Mouse (Mus musculus): ENCODE measurements around the gene Arih2. TPM values are rescaled to one million over a fixed set of nuclear protein-coding genes. Genes with fewer than 3 reads are reported as not detected.

Arih2 gene
- polyA plus RNA-seq, 1 experiment from 2014 or later: 41.6 TPM

DNA sequence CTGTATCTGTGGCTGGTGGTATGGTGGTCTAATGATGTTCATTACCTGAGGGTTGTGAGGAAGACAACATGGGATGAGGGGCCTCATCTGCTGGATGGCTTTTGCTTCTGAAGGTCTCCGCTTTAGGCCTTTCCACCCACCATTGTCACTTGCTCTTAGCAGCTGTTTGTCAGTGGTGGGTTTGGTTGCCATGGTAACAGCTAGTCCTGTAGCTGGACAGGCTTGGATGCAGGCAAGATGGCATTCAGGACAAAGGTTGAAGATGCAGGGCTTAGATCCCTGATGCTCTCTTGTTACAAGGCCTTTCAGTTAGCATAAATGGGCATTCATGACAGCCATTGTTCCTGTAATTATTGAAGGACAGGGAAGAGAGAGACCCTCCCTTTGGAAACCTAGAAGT, 39.9 kb upstream of the Arih2 start, which contains the start of gene Prkar2a:
Gene Prkar2a, plus strand, starts transcription at position 209 of the 400 bp plus-strand sequence.
- ATAC-seq (ENCODE audit: low FRiP score) (0 out of 2 replicates have a peak, but pooled peaks have one; percentile 44), DNase-seq (ENCODE audit: low spot score) (peak; percentile 79)
- no peak within 1 kb of the TSS for H3K9ac ChIP-seq (ENCODE audit: low read depth, low read length)
- no peaks in the 10 kb centered on the region for H3K4me1 ChIP-seq (replicated peaks; ENCODE audit: control insufficient read depth, insufficient read depth, low read length)
- no peak within 1 kb of the TSS for H3K4me3 ChIP-seq (ENCODE audit: low read depth, low read length)
- H3K27ac ChIP-seq (ENCODE audit: low read depth, low read length): peak within 1 kb of the TSS; percentile 48; the same call in 1 of the 2 replicates
- H3K36me3 ChIP-seq (ENCODE audit: control insufficient read depth, insufficient read depth, low read length): no peaks in the 10 kb centered on the region
- H3K4me2 ChIP-seq (replicated peaks; ENCODE audit: low read depth, low read length): no peak within 1 kb of the TSS
- 28% methylated on average over 1 of the region's 1 CpGs for WGBS
- H3K9me3 ChIP-seq (ENCODE audit: control insufficient read depth, low read length): no peaks in the 10 kb centered on the region
- no peaks in the 10 kb centered on the region; the same call in 1 of the 2 replicates for H3K27me3 ChIP-seq (ENCODE audit: control insufficient read depth, insufficient read depth, low read length)

DNA sequence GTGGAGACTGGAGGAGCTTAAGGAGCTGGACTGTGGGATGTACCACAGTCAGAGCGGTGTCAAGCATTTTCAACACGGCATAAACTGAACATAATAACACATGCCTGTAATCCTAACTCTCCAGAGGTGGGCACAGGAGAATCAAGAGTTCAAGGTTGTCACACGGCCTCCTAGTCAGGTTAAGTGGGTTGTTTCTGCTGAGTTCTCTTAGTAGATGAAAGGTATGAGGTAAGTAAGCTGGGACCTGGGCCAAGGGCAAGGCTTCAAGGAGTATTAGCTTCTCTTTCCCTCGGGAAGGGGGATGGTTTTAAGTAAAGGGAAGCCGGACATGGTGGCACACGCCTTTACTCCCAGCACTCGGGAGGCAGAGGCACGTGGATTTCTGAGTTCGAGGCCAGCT, 39.3 kb upstream of the Arih2 start:
- no peaks in the 10 kb centered on the region for H3K4me1 ChIP-seq (replicated peaks; ENCODE audit: control insufficient read depth, insufficient read depth, low read length)
- H3K27me3 ChIP-seq (ENCODE audit: control insufficient read depth, insufficient read depth, low read length): no peaks in the 10 kb centered on the region
- DNase-seq (ENCODE audit: low spot score) (no peak), ATAC-seq (ENCODE audit: low FRiP score) (no peak)
- H3K27ac ChIP-seq (ENCODE audit: low read depth, low read length): no peak overlapping the region
- no peaks in the 10 kb centered on the region for H3K36me3 ChIP-seq (ENCODE audit: control insufficient read depth, insufficient read depth, low read length)
- no peak overlapping the region for H3K4me2 ChIP-seq (replicated peaks; ENCODE audit: low read depth, low read length)
- no peak overlapping the region for H3K9ac ChIP-seq (ENCODE audit: low read depth, low read length)
- whole genome bisulfite sequencing: 79% methylated on average over 9 of the region's 9 CpGs
- H3K9me3 ChIP-seq (ENCODE audit: control insufficient read depth, low read length): no peaks in the 10 kb centered on the region
- no peak overlapping the region for H3K4me3 ChIP-seq (ENCODE audit: low read depth, low read length)

GRCm38 (mm10) chr9:108687686-108688085, 38.5 kb upstream of the Arih2 start:
- Histone ChIP-seq H3K27me3 (ENCODE audit: control insufficient read depth, insufficient read depth, low read length) (no peaks in the 10 kb centered on the region), H3K4me2 (replicated peaks; ENCODE audit: low read depth, low read length) (no peak overlapping the region), H3K27ac (ENCODE audit: low read depth, low read length) (no peak overlapping the region), H3K9me3 (ENCODE audit: control insufficient read depth, low read length) (no peaks in the 10 kb centered on the region), H3K36me3 (ENCODE audit: control insufficient read depth, insufficient read depth, low read length) (no peaks in the 10 kb centered on the region), H3K4me1 (replicated peaks; ENCODE audit: control insufficient read depth, insufficient read depth, low read length) (no peaks in the 10 kb centered on the region), H3K4me3 (ENCODE audit: low read depth, low read length) (no peak overlapping the region), H3K9ac (ENCODE audit: low read depth, low read length) (no peak overlapping the region)
- WGBS: 89% methylated on average over 2 of the region's 2 CpGs
- no peak for ATAC-seq (ENCODE audit: low FRiP score)
- no peak for DNase-seq (ENCODE audit: low spot score)

- Histone ChIP-seq H3K9me3 (ENCODE audit: control insufficient read depth, low read length) (no peaks in the 10 kb centered on the region), H3K4me3 (ENCODE audit: low read depth, low read length) (no peak overlapping the region), H3K27me3 (ENCODE audit: control insufficient read depth, insufficient read depth, low read length) (no peaks in the 10 kb centered on the region), H3K9ac (ENCODE audit: low read depth, low read length) (no peak overlapping the region), H3K4me2 (replicated peaks; ENCODE audit: low read depth, low read length) (no peak overlapping the region), H3K4me1 (replicated peaks; ENCODE audit: control insufficient read depth, insufficient read depth, low read length) (no peaks in the 10 kb centered on the region), H3K27ac (ENCODE audit: low read depth, low read length) (no peak overlapping the region), H3K36me3 (ENCODE audit: control insufficient read depth, insufficient read depth, low read length) (no peaks in the 10 kb centered on the region)
- no peak for ATAC-seq (ENCODE audit: low FRiP score)
- 75% methylated on average over 6 of the region's 6 CpGs for WGBS
- DNase-seq (ENCODE audit: low spot score): no peak
Measured at GRCm38 (mm10) chr9:108687181-108687580, 38.0 kb upstream of the Arih2 start.

GRCm38 (mm10) chr9:108686475-108686887, 37.3 kb upstream of the Arih2 start:
- H3K4me1 ChIP-seq (replicated peaks; ENCODE audit: control insufficient read depth, insufficient read depth, low read length): no peaks in the 10 kb centered on the region
- no peaks in the 10 kb centered on the region for H3K36me3 ChIP-seq (ENCODE audit: control insufficient read depth, insufficient read depth, low read length)
- no peak overlapping the region for H3K4me2 ChIP-seq (replicated peaks; ENCODE audit: low read depth, low read length)
- no peak overlapping the region for H3K4me3 ChIP-seq (ENCODE audit: low read depth, low read length)
- H3K9me3 ChIP-seq (ENCODE audit: control insufficient read depth, low read length): no peaks in the 10 kb centered on the region
- H3K27me3 ChIP-seq (ENCODE audit: control insufficient read depth, insufficient read depth, low read length): no peaks in the 10 kb centered on the region
- 0 out of 2 replicates have a peak overlapping the region, but pooled peaks have one; percentile 11 for H3K27ac ChIP-seq (ENCODE audit: low read depth, low read length)
- peak; percentile 51 for DNase-seq (ENCODE audit: low spot score)
- ATAC-seq (ENCODE audit: low FRiP score): peak; percentile 37; the same call in 1 of the 2 replicates
- WGBS: 44% methylated on average over 4 of the region's 4 CpGs
- H3K9ac ChIP-seq (ENCODE audit: low read depth, low read length): no peak overlapping the region

- 96% methylated on average over 15 of the region's 15 CpGs for WGBS
- Histone ChIP-seq H3K4me1 (replicated peaks; ENCODE audit: control insufficient read depth, insufficient read depth, low read length) (no peaks in the 10 kb centered on the region), H3K9me3 (ENCODE audit: control insufficient read depth, low read length) (no peaks in the 10 kb centered on the region), H3K36me3 (ENCODE audit: control insufficient read depth, insufficient read depth, low read length) (no peaks in the 10 kb centered on the region), H3K9ac (ENCODE audit: low read depth, low read length) (no peak overlapping the region), H3K27me3 (ENCODE audit: control insufficient read depth, insufficient read depth, low read length) (no peaks in the 10 kb centered on the region), H3K4me3 (ENCODE audit: low read depth, low read length) (no peak overlapping the region), H3K4me2 (replicated peaks; ENCODE audit: low read depth, low read length) (no peak overlapping the region), H3K27ac (ENCODE audit: low read depth, low read length) (no peak overlapping the region)
- ATAC-seq (ENCODE audit: low FRiP score) (no peak), DNase-seq (ENCODE audit: low spot score) (no peak)
Measured at GRCm38 (mm10) chr9:108680026-108680425, 30.8 kb upstream of the Arih2 start.

- no peak overlapping the region for H3K4me2 ChIP-seq (replicated peaks; ENCODE audit: low read depth, low read length)
- DNase-seq (ENCODE audit: low spot score) (peak; percentile 45), ATAC-seq (ENCODE audit: low FRiP score) (no peak)
- H3K4me1 ChIP-seq (replicated peaks; ENCODE audit: control insufficient read depth, insufficient read depth, low read length): no peaks in the 10 kb centered on the region
- 40% methylated on average over 2 of the region's 2 CpGs for WGBS
- H3K4me3 ChIP-seq (ENCODE audit: low read depth, low read length): no peak overlapping the region
- no peak overlapping the region for H3K9ac ChIP-seq (ENCODE audit: low read depth, low read length)
- H3K27ac ChIP-seq (ENCODE audit: low read depth, low read length): no peak overlapping the region
- H3K27me3 ChIP-seq (ENCODE audit: control insufficient read depth, insufficient read depth, low read length): no peaks in the 10 kb centered on the region
- H3K36me3 ChIP-seq (ENCODE audit: control insufficient read depth, insufficient read depth, low read length): 0 out of 2 replicates have a peak, but pooled peaks cover 3% of the 10 kb centered on the region
- no peaks in the 10 kb centered on the region for H3K9me3 ChIP-seq (ENCODE audit: control insufficient read depth, low read length)
Measured at GRCm38 (mm10) chr9:108673151-108673550, 24.0 kb upstream of the Arih2 start.

- Histone ChIP-seq H3K4me3 (ENCODE audit: low read depth, low read length) (no peak overlapping the region), H3K4me1 (replicated peaks; ENCODE audit: control insufficient read depth, insufficient read depth, low read length) (no peaks in the 10 kb centered on the region), H3K27ac (ENCODE audit: low read depth, low read length) (no peak overlapping the region), H3K36me3 (ENCODE audit: control insufficient read depth, insufficient read depth, low read length) (0 out of 2 replicates have a peak, but pooled peaks cover 3% of the 10 kb centered on the region), H3K9ac (ENCODE audit: low read depth, low read length) (no peak overlapping the region), H3K27me3 (ENCODE audit: control insufficient read depth, insufficient read depth, low read length) (no peaks in the 10 kb centered on the region), H3K4me2 (replicated peaks; ENCODE audit: low read depth, low read length) (no peak overlapping the region), H3K9me3 (ENCODE audit: control insufficient read depth, low read length) (no peaks in the 10 kb centered on the region)
- no peak for ATAC-seq (ENCODE audit: low FRiP score)
- WGBS: 57% methylated on average over 8 of the region's 8 CpGs
- DNase-seq (ENCODE audit: low spot score): peak; percentile 48
Measured at GRCm38 (mm10) chr9:108669875-108670274, 20.7 kb upstream of the Arih2 start.

- no peaks in the 10 kb centered on the region for H3K36me3 ChIP-seq (ENCODE audit: control insufficient read depth, insufficient read depth, low read length)
- 52% methylated on average over 6 of the region's 6 CpGs for WGBS
Measured at GRCm38 (mm10) chr9:108662660-108663059, 13.5 kb upstream of the Arih2 start.

More at GRCm38 (mm10) chr9:108662660-108663059, 13.5 kb upstream of the Arih2 start:
- Histone ChIP-seq H3K27me3 (ENCODE audit: control insufficient read depth, insufficient read depth, low read length) (no peaks in the 10 kb centered on the region), H3K27ac (ENCODE audit: low read depth, low read length) (no peak overlapping the region), H3K4me1 (replicated peaks; ENCODE audit: control insufficient read depth, insufficient read depth, low read length) (0 out of 2 replicates have a peak, but pooled peaks cover 2% of the 10 kb centered on the region), H3K9me3 (ENCODE audit: control insufficient read depth, low read length) (no peaks in the 10 kb centered on the region), H3K4me2 (replicated peaks; ENCODE audit: low read depth, low read length) (peak overlapping the region; percentile 51), H3K9ac (ENCODE audit: low read depth, low read length) (peak overlapping the region; percentile 64), H3K4me3 (ENCODE audit: low read depth, low read length) (peak overlapping the region; percentile 61)
- ATAC-seq (ENCODE audit: low FRiP score) (no peak), DNase-seq (ENCODE audit: low spot score) (no peak)

All from hindbrain, embryonic 11.5 days (tissue).